Mouse (Mus musculus): ENCODE measurements around the gene Vrk3. TPM values are rescaled to one million over a fixed set of nuclear protein-coding genes. Genes with fewer than 3 reads are reported as not detected.
"Not testable (repeated sequence)": the region's sequence is repeated elsewhere in the genome, so short reads cannot be mapped to it uniquely, and the experiment has no call there.

Gene Vrk3
- polyA plus RNA-seq (2015; fragmentation: Nextera tagmentation; extraction: Ambion mirVana) = 34.6 and 36.0 TPM in 2 replicates

DNA sequence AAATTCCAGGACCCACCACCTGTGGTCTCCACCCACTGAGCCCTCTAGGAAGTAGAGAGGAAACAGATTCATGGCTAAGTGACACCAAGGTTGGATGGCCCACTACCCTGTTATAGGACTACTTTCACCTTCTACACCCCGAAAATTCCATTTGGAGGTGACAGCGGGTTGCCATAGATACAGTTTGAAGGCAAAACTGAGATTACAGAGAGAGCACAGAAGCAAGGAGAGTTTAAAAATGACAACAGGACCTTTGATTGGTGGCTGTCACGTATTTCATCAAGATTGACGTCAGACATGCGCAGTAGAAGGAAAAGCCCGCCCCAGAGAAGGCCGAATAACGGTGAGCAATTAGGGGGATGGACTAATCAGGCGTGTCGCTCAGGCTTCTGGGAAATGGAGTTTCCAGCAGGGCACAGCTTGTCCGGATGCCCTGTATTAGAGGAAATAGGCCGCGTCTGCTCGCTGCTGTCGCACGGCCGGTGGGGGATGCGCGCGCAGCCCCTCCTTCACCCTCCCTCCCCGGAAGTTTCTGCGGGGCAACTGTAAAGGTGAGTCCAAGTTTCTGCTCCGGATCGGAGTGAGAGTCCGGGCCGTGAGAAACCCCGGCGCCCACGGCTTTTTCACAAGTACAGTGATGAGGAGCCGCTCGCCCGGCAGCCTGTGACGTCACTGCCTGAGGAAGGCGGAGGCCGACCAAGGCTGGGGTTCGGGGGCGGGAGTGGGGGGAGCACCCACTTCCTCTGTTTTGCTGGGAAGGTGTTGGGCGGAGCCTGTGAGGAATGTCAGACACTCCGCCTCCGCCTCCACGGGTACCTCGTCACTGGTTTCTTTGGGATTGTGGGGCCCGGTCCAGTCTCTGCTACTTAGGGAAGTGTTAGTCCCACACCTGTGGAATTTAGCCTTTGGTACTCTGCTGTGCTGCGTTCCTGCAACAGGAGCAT is at the start of gene Vrk3:
Gene Vrk3, plus strand, starts transcription at position 313 of the 944 bp plus-strand sequence.
- Histone ChIP-seq H3K27me3 (replicated peaks; ENCODE audit: control insufficient read depth, insufficient read depth, low read length) (no peaks in the 10 kb centered on the region), H3K36me3 (ENCODE audit: control insufficient read depth, insufficient read depth) (peaks cover 3% of the 10 kb centered on the region; the same call in 1 of the 2 replicates), H3K4me1 (replicated peaks; ENCODE audit: control insufficient read depth, insufficient read depth, low read length) (peaks cover 12% of the 10 kb centered on the region), H3K4me2 (ENCODE audit: low read length) (peak within 1 kb of the TSS; percentile 63), H3K4me3 (replicated peaks; ENCODE audit: low read length) (peak within 1 kb of the TSS; percentile 63), H3K9me3 (ENCODE audit: control insufficient read depth, low read length) (no peaks in the 10 kb centered on the region), H3K9ac (replicated peaks; ENCODE audit: low read depth, low read length) (peak within 1 kb of the TSS; percentile 63), H3K27ac (ENCODE audit: low read length) (peak within 1 kb of the TSS; percentile 85)
- WGBS = under 1% methylated on average over 44 of the region's 44 CpGs
- peak; percentile 98 for ATAC-seq

DNA sequence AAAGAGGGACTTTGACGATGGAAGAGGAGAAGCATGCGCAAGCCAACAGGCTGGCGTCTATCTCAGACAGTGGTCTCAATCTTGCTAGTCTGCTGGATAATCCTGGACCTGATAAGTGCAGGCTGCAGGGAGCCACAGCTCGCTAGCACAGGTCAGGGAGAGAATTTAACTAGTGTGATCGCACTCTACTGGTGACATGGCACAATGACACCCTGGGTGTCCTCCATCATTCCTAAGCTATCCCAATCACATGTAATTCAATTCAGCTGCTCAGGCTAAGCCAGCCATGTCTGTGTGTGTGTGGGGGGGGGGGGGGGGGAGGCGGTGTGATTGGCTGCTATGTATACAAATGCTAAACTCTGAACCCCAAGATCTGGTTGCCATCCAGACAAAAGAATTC is 46.3 kb upstream of the Vrk3 start:
- H3K4me2 ChIP-seq (ENCODE audit: low read length) = no peak overlapping the region
- ATAC-seq = 0 out of 2 replicates have a peak, but pooled peaks have one; percentile 26

DNA sequence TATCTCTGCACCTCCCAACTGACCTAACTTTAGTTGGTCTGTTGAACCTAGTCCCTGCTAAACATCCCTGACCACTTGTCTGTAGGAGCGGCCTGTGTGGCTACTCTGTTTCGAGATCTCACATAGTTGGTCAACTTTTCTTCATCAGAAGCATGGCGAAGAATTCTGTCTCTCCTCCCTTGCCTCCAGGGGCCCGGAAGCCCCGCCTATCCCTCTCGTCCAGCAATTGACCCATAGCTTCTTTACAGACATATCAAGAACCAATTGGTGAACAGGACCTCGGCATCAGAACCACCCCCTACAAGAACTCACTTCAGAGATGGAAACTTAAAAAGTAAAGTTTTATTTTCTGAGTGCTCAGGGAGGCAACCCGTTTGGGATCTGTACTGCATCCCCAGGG is 45.2 kb upstream of the Vrk3 start:
- 84% methylated on average over 8 of the region's 8 CpGs for WGBS
- H3K9me3 ChIP-seq (ENCODE audit: control insufficient read depth, low read length) = no peaks in the 10 kb centered on the region
- ATAC-seq = no peak

More for the DNA sequence above, 46.3 kb upstream of the Vrk3 start:
- H3K9ac ChIP-seq (replicated peaks; ENCODE audit: low read depth, low read length) = no peak overlapping the region
- no peaks in the 10 kb centered on the region for H3K9me3 ChIP-seq (ENCODE audit: control insufficient read depth, low read length)
- WGBS = 5% methylated on average over 6 of the region's 6 CpGs
- H3K4me1 ChIP-seq (replicated peaks; ENCODE audit: control insufficient read depth, insufficient read depth, low read length) = peaks cover 8% of the 10 kb centered on the region
- no peak overlapping the region for H3K27ac ChIP-seq (ENCODE audit: low read length)
- no peaks in the 10 kb centered on the region for H3K36me3 ChIP-seq (ENCODE audit: control insufficient read depth, insufficient read depth)
- no peaks in the 10 kb centered on the region for H3K27me3 ChIP-seq (replicated peaks; ENCODE audit: control insufficient read depth, insufficient read depth, low read length)
- no peak overlapping the region for H3K4me3 ChIP-seq (replicated peaks; ENCODE audit: low read length)

DNA sequence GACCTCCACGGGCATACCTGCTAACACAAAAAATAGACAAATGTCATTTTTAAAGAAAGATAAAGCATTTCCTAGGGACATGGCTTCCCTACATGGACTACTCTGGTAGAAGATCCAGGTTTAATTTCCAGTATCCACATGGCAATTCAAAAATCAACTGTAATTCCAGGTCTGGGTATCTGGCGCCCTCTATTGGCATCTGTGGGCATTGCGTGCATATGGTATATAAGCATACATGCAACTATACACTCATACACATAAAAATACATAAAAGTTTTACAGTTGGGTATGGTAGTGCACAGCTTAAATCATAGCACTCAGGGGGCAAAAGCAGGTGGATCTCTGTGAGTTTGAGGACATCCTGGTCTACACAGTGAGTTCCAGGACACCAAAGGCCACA is 43.9 kb upstream of the Vrk3 start:
- Histone ChIP-seq H3K9me3 (ENCODE audit: control insufficient read depth, low read length) (no peaks in the 10 kb centered on the region), H3K4me1 (replicated peaks; ENCODE audit: control insufficient read depth, insufficient read depth, low read length) (0 out of 2 replicates have a peak, but pooled peaks cover 2% of the 10 kb centered on the region), H3K4me2 (ENCODE audit: low read length) (no peak overlapping the region), H3K27ac (ENCODE audit: low read length) (no peak overlapping the region), H3K4me3 (replicated peaks; ENCODE audit: low read length) (no peak overlapping the region), H3K36me3 (ENCODE audit: control insufficient read depth, insufficient read depth) (no peaks in the 10 kb centered on the region), H3K9ac (replicated peaks; ENCODE audit: low read depth, low read length) (no peak overlapping the region), H3K27me3 (replicated peaks; ENCODE audit: control insufficient read depth, insufficient read depth, low read length) (no peaks in the 10 kb centered on the region)
- WGBS = 57% methylated on average over 3 of the region's 3 CpGs
- no peak for ATAC-seq

More for the DNA sequence above, 45.2 kb upstream of the Vrk3 start:
- Histone ChIP-seq H3K36me3 (ENCODE audit: control insufficient read depth, insufficient read depth) (no peaks in the 10 kb centered on the region), H3K9ac (replicated peaks; ENCODE audit: low read depth, low read length) (no peak overlapping the region), H3K4me2 (ENCODE audit: low read length) (no peak overlapping the region), H3K27ac (ENCODE audit: low read length) (no peak overlapping the region), H3K4me1 (replicated peaks; ENCODE audit: control insufficient read depth, insufficient read depth, low read length) (0 out of 2 replicates have a peak, but pooled peaks cover 2% of the 10 kb centered on the region), H3K4me3 (replicated peaks; ENCODE audit: low read length) (no peak overlapping the region), H3K27me3 (replicated peaks; ENCODE audit: control insufficient read depth, insufficient read depth, low read length) (no peaks in the 10 kb centered on the region)

DNA sequence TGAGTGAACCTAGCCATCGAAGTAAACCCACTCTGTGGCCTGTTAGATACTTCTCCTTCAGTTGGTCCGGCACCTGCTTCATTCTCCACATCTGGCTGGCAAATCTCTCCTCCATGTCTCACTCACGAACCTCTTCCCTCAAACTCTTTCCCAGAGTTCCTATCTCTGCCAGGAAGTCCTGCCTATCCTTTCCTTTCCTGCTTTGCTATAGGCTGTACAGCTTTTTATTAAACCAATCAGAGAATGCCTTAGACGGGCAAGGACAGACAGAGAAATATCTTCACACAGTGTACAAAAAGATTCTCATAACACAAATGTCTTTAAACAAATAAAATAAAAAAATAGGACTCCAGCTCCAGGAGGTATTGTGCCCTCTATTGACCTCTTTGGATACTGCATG is 43.1 kb upstream of the Vrk3 start:
- Histone ChIP-seq H3K36me3 (ENCODE audit: control insufficient read depth, insufficient read depth) (no peaks in the 10 kb centered on the region), H3K9me3 (ENCODE audit: control insufficient read depth, low read length) (no peaks in the 10 kb centered on the region), H3K4me1 (replicated peaks; ENCODE audit: control insufficient read depth, insufficient read depth, low read length) (0 out of 2 replicates have a peak, but pooled peaks cover 2% of the 10 kb centered on the region), H3K4me3 (replicated peaks; ENCODE audit: low read length) (no peak overlapping the region), H3K27ac (ENCODE audit: low read length) (no peak overlapping the region), H3K27me3 (replicated peaks; ENCODE audit: control insufficient read depth, insufficient read depth, low read length) (no peaks in the 10 kb centered on the region), H3K9ac (replicated peaks; ENCODE audit: low read depth, low read length) (no peak overlapping the region), H3K4me2 (ENCODE audit: low read length) (no peak overlapping the region)
- ATAC-seq = no peak
- WGBS = 89% methylated on average over 4 of the region's 4 CpGs

DNA sequence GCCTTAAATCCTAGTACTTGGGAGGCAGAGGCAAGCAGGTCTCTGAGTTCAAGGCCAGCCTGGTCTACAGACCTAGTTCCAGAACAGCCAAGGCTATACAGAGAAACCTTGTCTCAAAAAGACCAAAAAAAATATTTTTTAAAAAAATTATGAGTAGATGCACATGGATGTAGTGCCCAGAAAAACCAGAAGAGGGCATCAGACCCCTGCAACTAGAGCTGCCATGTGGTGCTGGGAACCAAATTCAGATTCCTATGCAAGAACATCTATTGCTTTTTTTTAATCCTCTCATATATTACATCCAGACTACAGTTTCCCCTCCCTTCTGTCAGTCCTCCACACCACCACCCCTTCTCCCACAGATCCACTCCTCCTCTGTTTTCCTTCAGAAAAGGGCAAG is 41.9 kb upstream of the Vrk3 start:
- ATAC-seq = no peak
- Histone ChIP-seq H3K27me3 (replicated peaks; ENCODE audit: control insufficient read depth, insufficient read depth, low read length) (no peaks in the 10 kb centered on the region), H3K4me3 (replicated peaks; ENCODE audit: low read length) (no peak overlapping the region)

GRCm38 (mm10) chr7:44707169-44707675 is 41.0 kb upstream of the Vrk3 start:
- ATAC-seq = no peak
- WGBS = 91% methylated on average over 5 of the region's 5 CpGs
- Histone ChIP-seq H3K9ac (replicated peaks; ENCODE audit: low read depth, low read length) (no peak overlapping the region), H3K4me1 (replicated peaks; ENCODE audit: control insufficient read depth, insufficient read depth, low read length) (no peaks in the 10 kb centered on the region), H3K36me3 (ENCODE audit: control insufficient read depth, insufficient read depth) (no peaks in the 10 kb centered on the region), H3K4me2 (ENCODE audit: low read length) (no peak overlapping the region), H3K27me3 (replicated peaks; ENCODE audit: control insufficient read depth, insufficient read depth, low read length) (no peaks in the 10 kb centered on the region), H3K9me3 (ENCODE audit: control insufficient read depth, low read length) (no peaks in the 10 kb centered on the region), H3K4me3 (replicated peaks; ENCODE audit: low read length) (no peak overlapping the region), H3K27ac (ENCODE audit: low read length) (no peak overlapping the region)

More for the DNA sequence above, 41.9 kb upstream of the Vrk3 start:
- H3K4me2 ChIP-seq (ENCODE audit: low read length) = no peak overlapping the region
- no peaks in the 10 kb centered on the region for H3K36me3 ChIP-seq (ENCODE audit: control insufficient read depth, insufficient read depth)
- 0 out of 2 replicates have a peak, but pooled peaks cover 2% of the 10 kb centered on the region for H3K4me1 ChIP-seq (replicated peaks; ENCODE audit: control insufficient read depth, insufficient read depth, low read length)
- no peak overlapping the region for H3K27ac ChIP-seq (ENCODE audit: low read length)
- H3K9ac ChIP-seq (replicated peaks; ENCODE audit: low read depth, low read length) = no peak overlapping the region
- H3K9me3 ChIP-seq (ENCODE audit: control insufficient read depth, low read length) = no peaks in the 10 kb centered on the region

DNA sequence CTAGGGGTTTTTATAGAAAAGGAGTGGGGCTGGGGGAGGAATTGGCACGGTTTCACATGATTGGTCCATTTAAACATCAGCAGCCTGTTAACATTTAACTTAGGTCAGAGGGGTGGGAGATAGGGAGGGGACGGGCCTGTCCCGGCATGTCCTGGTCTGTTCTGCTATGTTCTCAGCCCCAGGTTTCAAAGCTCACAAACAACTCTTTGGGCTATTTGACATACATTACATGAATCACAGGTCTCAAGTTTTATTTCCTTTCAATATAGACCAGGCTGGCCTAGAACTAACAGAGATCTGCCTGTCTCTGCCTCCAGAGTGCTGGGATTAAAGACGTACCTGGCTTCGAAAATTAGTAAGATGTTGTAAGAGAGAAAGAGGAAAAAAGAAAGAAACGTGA is 40.1 kb upstream of the Vrk3 start:
- H3K27me3 ChIP-seq (replicated peaks; ENCODE audit: control insufficient read depth, insufficient read depth, low read length); H3K9me3 ChIP-seq (ENCODE audit: control insufficient read depth, low read length); H3K36me3 ChIP-seq (ENCODE audit: control insufficient read depth, insufficient read depth); ATAC-seq; H3K9ac ChIP-seq (replicated peaks; ENCODE audit: low read depth, low read length); H3K4me3 ChIP-seq (replicated peaks; ENCODE audit: low read length); H3K4me2 ChIP-seq (ENCODE audit: low read length); H3K4me1 ChIP-seq (replicated peaks; ENCODE audit: control insufficient read depth, insufficient read depth, low read length); H3K27ac ChIP-seq (ENCODE audit: low read length): not testable (repeated sequence)
- 91% methylated on average over 5 of the region's 6 CpGs for WGBS

DNA sequence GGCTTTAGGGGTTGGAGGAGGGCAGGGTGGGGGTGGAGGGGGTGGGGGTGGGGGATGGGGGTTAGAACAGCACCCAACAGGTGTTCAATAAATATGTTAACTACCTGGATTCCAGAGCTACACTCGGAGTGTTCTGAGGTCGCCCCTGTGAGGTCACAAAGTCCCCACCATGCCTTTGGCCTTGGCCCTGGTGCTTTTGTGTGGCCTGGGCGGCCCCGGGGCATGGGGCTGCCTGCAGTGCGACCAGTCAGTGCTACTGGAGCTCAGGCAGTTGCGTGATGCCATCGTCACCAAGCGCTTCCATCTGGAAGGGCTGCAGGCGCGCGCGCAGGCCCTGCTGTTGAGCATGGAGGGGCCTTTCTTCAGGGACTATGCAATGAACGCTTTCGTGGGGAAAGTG is 39.6 kb upstream of the Vrk3 start, which contains the start of gene Izumo2:
Gene Izumo2, plus strand, starts transcription at position 169 of the 400 bp plus-strand sequence.
- H3K9me3 ChIP-seq (ENCODE audit: control insufficient read depth, low read length) = no peaks in the 10 kb centered on the region
- WGBS = 75% methylated on average over 14 of the region's 14 CpGs
- H3K4me3 ChIP-seq (replicated peaks; ENCODE audit: low read length) = no peak within 1 kb of the TSS
- H3K36me3 ChIP-seq (ENCODE audit: control insufficient read depth, insufficient read depth) = no peaks in the 10 kb centered on the region
- H3K27ac ChIP-seq (ENCODE audit: low read length) = no peak within 1 kb of the TSS
- no peak for ATAC-seq
- no peak within 1 kb of the TSS for H3K4me2 ChIP-seq (ENCODE audit: low read length)
- no peak within 1 kb of the TSS for H3K9ac ChIP-seq (replicated peaks; ENCODE audit: low read depth, low read length)
- no peaks in the 10 kb centered on the region for H3K4me1 ChIP-seq (replicated peaks; ENCODE audit: control insufficient read depth, insufficient read depth, low read length)
- H3K27me3 ChIP-seq (replicated peaks; ENCODE audit: control insufficient read depth, insufficient read depth, low read length) = no peaks in the 10 kb centered on the region

Measured in forebrain, embryonic 16.5 days (tissue).